Mouse (Mus musculus): Measurements from ENCODE around the gene Cabp4. TPM values are rescaled to one million over a fixed set of nuclear protein-coding genes. Genes with fewer than 3 reads are reported as not detected.

Cabp4 gene
- total and polyA plus RNA-seq, 3 experiments = 0.21 TPM; not detected in 2

DNA sequence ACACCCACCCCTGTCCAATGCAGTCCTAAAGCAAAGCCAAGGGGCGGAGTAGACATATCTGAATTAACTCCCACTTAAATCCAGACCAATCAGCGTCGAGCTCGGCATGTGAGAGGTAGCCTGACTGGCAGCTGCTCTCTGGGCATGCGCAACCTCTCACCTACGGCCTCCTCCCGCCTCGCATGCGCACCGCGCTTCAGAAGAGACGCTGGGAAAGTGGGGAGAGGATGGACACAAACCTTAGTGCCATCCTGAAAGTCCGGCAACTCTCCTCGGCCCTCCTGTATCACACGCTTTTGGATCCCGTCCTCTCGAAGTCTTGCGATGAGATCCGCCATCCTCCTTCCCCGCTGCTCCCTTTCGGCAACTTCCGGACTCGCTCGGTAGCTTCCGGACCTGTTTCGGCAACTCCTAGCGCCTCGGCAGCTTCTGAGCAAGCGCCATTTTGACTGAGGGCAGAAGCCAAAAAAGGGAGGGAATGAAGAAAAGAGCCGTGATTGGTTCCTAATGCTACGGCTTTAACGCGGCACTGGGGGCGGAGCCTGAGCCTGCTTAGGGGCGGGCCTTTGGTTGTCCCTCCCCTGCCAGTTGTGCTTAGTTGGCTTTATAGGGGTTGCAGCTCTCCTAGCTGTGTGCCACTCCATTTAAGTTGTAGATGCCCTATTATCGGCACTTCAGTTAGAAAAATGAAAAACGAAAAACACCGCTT lies 22.6 kb downstream of the Cabp4 start:
- H3K4me3 ChIP-seq = peak overlapping the region; percentile 66
- peak; percentile 87 for TF ChIP-seq POLR2A (IDR thresholded peaks at IDR 0.05; ENCODE audit: insufficient read depth, low read depth, low read length)
- no peak for TF ChIP-seq CTCF (IDR thresholded peaks at IDR 0.05)
- TF ChIP-seq EP300 (IDR thresholded peaks at IDR 0.05; ENCODE audit: insufficient read depth, low read depth, low read length) = peak; percentile 76; the same call in 1 of the 2 replicates
- intact Hi-C loops (cut with DNase I) = loop anchor here (1.0 kb wide), 1 partner anchor 22 kb away; the partner anchor contains the start of gene Pitpnm1
- DNase-seq = peak; percentile 98
- peak overlapping the region; percentile 63 for H3K9ac ChIP-seq (ENCODE audit: low read depth, low read length)
- H3K27me3 ChIP-seq (ENCODE audit: control insufficient read depth, insufficient read depth, low read length) = no peaks in the 10 kb centered on the region
- H3K4me1 ChIP-seq (ENCODE audit: control insufficient read depth, insufficient read depth, low read length) = peaks cover 8% of the 10 kb centered on the region
- 3% methylated on average over 38 of the region's 38 CpGs for WGBS
- H3K79me2 ChIP-seq (replicated peaks; ENCODE audit: control insufficient read depth, insufficient read depth, low read length) = peaks cover under 1% of the 10 kb centered on the region
- H3K27ac ChIP-seq = peak overlapping the region; percentile 95
- H3K36me3 ChIP-seq (ENCODE audit: control insufficient read depth, insufficient read depth, low read length) = peaks cover 2% of the 10 kb centered on the region; the same call in 1 of the 2 replicates

DNA sequence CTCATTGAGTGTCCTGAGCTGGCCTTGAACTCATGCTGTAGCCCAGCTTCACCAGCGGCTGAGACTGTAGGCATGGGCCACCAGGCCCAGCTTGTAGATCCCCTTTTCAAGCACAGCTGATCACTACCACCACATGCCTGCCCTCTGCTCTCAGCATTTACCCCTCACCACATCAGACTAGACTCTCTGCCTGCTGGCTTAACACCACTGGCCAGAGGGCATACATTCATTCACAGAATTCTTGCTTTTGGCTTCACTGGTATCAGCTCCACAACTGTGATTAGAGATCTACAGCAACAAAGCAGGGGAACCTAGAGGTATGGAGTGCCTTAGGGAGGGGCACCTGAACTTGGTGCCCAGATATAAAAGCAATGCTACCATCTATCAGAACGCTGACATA lies 23.3 kb downstream of the Cabp4 start:
- no peak for DNase-seq
- Histone ChIP-seq H3K79me2 (replicated peaks; ENCODE audit: control insufficient read depth, insufficient read depth, low read length) (no peaks in the 10 kb centered on the region), H3K9ac (ENCODE audit: low read depth, low read length) (no peak overlapping the region), H3K4me1 (ENCODE audit: control insufficient read depth, insufficient read depth, low read length) (peaks cover 8% of the 10 kb centered on the region), H3K27ac (no peak overlapping the region), H3K4me3 (no peak overlapping the region), H3K27me3 (ENCODE audit: control insufficient read depth, insufficient read depth, low read length) (no peaks in the 10 kb centered on the region), H3K36me3 (ENCODE audit: control insufficient read depth, insufficient read depth, low read length) (peaks cover 2% of the 10 kb centered on the region; the same call in 1 of the 2 replicates)
- intact Hi-C loops (cut with DNase I) = no loop called here
- WGBS = 97% methylated on average over 2 of the region's 2 CpGs
- no peak for TF ChIP-seq POLR2A (IDR thresholded peaks at IDR 0.05; ENCODE audit: insufficient read depth, low read depth, low read length)
- no peak for TF ChIP-seq EP300 (IDR thresholded peaks at IDR 0.05; ENCODE audit: insufficient read depth, low read depth, low read length)
- TF ChIP-seq CTCF (IDR thresholded peaks at IDR 0.05) = no peak

DNA sequence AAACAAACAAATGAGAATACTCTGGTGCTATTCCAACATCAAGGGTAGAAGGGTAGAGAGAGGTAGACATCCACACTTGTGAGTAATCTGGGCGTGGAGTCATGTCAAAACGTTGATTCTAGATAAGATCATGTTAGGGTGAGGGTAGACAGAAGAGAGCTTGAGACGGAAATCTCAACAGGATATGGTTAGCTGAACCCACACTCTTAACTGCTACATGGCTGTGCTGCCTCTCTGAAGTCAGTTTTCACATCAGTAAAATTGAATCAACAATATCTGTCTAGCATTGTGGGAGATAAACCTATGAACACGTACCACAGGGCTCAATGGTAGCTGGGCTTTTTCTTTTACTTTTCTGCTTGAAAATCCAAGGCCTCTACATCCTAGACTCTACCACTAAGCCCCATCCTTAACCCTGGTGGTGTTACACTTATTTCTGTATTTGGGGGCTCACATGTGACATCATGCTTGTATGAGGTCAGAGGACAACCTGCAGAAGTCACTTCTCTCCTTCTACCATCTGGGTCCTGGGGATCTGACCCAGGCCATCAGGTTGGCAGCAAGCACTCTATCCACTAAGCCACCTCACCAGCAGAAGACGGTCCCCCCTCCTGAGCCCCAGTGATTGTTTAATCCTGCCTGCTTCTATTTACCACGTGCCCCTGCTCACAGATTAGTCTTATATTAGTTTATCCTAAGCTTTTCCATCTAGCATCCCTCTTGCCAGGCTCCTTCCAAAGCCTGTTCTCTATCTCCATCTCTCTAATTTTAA lies 23.9 kb downstream of the Cabp4 start:
- Histone ChIP-seq H3K79me2 (replicated peaks; ENCODE audit: control insufficient read depth, insufficient read depth, low read length) (no peaks in the 10 kb centered on the region), H3K4me3 (no peak overlapping the region), H3K27ac (no peak overlapping the region), H3K9ac (ENCODE audit: low read depth, low read length) (no peak overlapping the region), H3K4me1 (ENCODE audit: control insufficient read depth, insufficient read depth, low read length) (peaks cover 5% of the 10 kb centered on the region), H3K27me3 (ENCODE audit: control insufficient read depth, insufficient read depth, low read length) (no peaks in the 10 kb centered on the region), H3K36me3 (ENCODE audit: control insufficient read depth, insufficient read depth, low read length) (peaks cover 2% of the 10 kb centered on the region; the same call in 1 of the 2 replicates)
- WGBS = 77% methylated on average over 6 of the region's 6 CpGs
- no peak for DNase-seq
- intact Hi-C loops (cut with DNase I) = no loop called here
- TF ChIP-seq CTCF (IDR thresholded peaks at IDR 0.05) (no peak), EP300 (IDR thresholded peaks at IDR 0.05; ENCODE audit: insufficient read depth, low read depth, low read length) (no peak), POLR2A (IDR thresholded peaks at IDR 0.05; ENCODE audit: insufficient read depth, low read depth, low read length) (no peak)

DNA sequence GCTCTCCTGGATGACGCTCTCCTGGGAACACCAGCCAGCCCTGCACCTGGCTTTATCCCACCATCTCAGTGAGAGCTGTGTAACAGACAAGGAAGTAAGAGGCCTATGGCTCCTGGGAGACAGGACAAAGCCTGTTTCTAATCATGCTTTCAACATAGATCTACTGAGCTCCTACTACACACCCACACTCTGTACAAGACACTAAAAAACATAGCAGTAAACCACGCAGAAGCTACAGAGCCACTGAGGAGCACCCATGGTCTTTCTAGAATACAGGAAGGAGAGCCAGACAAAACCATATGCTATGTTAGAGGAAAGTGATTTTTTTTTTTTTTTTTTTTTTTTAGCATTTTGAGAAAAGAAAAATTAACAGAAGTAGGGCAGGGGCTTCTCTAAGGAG lies 25.5 kb downstream of the Cabp4 start:
- intact Hi-C loops (cut with DNase I) = no loop called here
- Histone ChIP-seq H3K4me1 (ENCODE audit: control insufficient read depth, insufficient read depth, low read length) (peaks cover 9% of the 10 kb centered on the region), H3K27ac (no peak overlapping the region), H3K9ac (ENCODE audit: low read depth, low read length) (no peak overlapping the region), H3K79me2 (replicated peaks; ENCODE audit: control insufficient read depth, insufficient read depth, low read length) (no peaks in the 10 kb centered on the region), H3K36me3 (ENCODE audit: control insufficient read depth, insufficient read depth, low read length) (peaks cover 2% of the 10 kb centered on the region; the same call in 1 of the 2 replicates), H3K27me3 (ENCODE audit: control insufficient read depth, insufficient read depth, low read length) (no peaks in the 10 kb centered on the region), H3K4me3 (no peak overlapping the region)
- no peak for DNase-seq
- TF ChIP-seq POLR2A (IDR thresholded peaks at IDR 0.05; ENCODE audit: insufficient read depth, low read depth, low read length) (no peak), EP300 (IDR thresholded peaks at IDR 0.05; ENCODE audit: insufficient read depth, low read depth, low read length) (no peak), CTCF (IDR thresholded peaks at IDR 0.05) (no peak)
- WGBS = 96% methylated on average over 2 of the region's 2 CpGs

DNA sequence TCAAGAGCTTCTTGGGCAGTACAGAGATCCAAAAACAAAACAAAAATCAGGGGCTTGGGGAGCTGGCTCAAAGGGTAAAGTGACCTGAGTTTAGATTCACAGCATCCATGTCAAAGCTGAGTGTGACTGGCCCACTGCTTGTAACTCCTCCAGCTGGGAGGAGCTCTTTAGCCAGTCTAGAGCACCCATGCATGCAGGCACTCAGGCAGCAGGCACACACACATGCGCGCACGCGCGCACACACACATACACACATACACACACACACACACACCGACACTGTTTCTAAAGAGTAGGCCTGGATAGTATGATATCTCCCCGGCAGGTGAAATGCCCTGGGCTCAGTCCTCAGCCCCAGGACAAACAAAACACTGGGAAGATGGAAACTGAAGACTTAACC lies 26.8 kb downstream of the Cabp4 start:
- TF ChIP-seq CTCF (IDR thresholded peaks at IDR 0.05) (no peak), EP300 (IDR thresholded peaks at IDR 0.05; ENCODE audit: insufficient read depth, low read depth, low read length) (no peak), POLR2A (IDR thresholded peaks at IDR 0.05; ENCODE audit: insufficient read depth, low read depth, low read length) (no peak)
- Histone ChIP-seq H3K79me2 (replicated peaks; ENCODE audit: control insufficient read depth, insufficient read depth, low read length) (no peaks in the 10 kb centered on the region), H3K9ac (ENCODE audit: low read depth, low read length) (no peak overlapping the region), H3K27me3 (ENCODE audit: control insufficient read depth, insufficient read depth, low read length) (no peaks in the 10 kb centered on the region), H3K4me3 (no peak overlapping the region), H3K36me3 (ENCODE audit: control insufficient read depth, insufficient read depth, low read length) (peaks cover 2% of the 10 kb centered on the region; the same call in 1 of the 2 replicates), H3K4me1 (ENCODE audit: control insufficient read depth, insufficient read depth, low read length) (peaks cover 16% of the 10 kb centered on the region), H3K27ac (no peak overlapping the region)
- intact Hi-C loops (cut with DNase I) = no loop called here
- no peak for DNase-seq
- 95% methylated on average over 7 of the region's 7 CpGs for WGBS
